Mouse (Mus musculus) G1E-ER4 (cell line): ENCODE data around the gene Sult5a1. TPM values are rescaled to one million over a fixed set of nuclear protein-coding genes. Genes with fewer than 3 reads are reported as not detected.

Source experiments
- GATA1 ChIP-seq: IDR thresholded peaks from one replicate; pipeline ENCODE4 v1.8.0; 2012; ENCODE audit warnings: low read length, inconsistent platforms
- polyA plus RNA-seq: library from polyadenylated mRNA; stranded (reverse); fragments of >175 nt; gene quantifications from 2 replicates; pipeline ENCODE4 v1.2.3, GENCODE M21; 2012

Gene Sult5a1
- polyA plus RNA-seq, 1 experiment, result not detected

GRCm38 (mm10) chr8:123141741-123142462 lies 16.2 kb downstream of the Sult5a1 start:
- TF ChIP-seq GATA1, result no peak

DNA sequence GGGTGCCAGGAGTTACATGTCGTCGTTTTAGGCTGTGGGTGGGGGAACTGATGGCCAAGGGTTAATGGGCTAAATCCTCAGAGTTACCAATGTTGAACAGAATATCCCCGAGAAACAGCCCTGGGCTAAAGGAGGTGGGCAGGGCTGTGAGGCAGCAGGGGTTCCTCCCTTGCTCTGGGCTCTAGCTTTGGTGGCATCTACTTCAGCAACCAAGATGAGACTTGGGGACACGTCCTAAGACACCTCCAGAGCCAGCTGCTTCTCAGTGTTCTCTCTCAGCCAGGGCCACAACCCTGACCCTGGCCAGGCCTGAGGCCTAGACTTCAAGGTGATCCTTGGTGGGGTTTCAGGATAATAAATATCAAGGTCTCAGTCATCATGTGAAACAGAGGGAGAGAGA lies 19.4 kb downstream of the Sult5a1 start:
- no peak for TF ChIP-seq GATA1

- TF ChIP-seq GATA1, result no peak
These were observed 20.5 kb downstream of the Sult5a1 start for GRCm38 (mm10) chr8:123137645-123138077.

DNA sequence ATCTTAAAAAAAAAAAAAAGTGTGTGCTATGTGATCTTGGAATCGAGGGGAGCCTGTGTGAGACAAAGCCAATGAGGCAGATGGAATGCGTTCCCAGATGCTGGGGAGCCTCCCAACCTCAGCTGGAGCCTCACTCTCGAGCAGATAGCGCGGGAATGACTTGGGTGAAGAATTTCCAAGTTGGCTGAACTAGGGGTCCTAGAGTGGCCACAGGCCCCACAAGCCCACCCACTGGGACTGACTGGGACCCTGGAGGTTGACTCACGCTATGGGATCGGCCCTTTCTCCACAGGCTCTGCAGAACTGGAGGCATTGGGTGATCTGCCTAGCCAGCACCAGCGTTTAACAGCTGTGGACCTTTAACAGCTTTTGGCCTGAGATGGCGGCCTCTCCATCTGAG lies 21.8 kb downstream of the Sult5a1 start:
- no peak for TF ChIP-seq GATA1

- no peak for TF ChIP-seq GATA1
These were observed 22.3 kb downstream of the Sult5a1 start for GRCm38 (mm10) chr8:123135806-123136205.

- no peak for TF ChIP-seq GATA1
These were observed 22.7 kb downstream of the Sult5a1 start for GRCm38 (mm10) chr8:123135406-123135805.

- no peak for TF ChIP-seq GATA1
These were observed 23.9 kb downstream of the Sult5a1 start for GRCm38 (mm10) chr8:123134149-123134713.

DNA sequence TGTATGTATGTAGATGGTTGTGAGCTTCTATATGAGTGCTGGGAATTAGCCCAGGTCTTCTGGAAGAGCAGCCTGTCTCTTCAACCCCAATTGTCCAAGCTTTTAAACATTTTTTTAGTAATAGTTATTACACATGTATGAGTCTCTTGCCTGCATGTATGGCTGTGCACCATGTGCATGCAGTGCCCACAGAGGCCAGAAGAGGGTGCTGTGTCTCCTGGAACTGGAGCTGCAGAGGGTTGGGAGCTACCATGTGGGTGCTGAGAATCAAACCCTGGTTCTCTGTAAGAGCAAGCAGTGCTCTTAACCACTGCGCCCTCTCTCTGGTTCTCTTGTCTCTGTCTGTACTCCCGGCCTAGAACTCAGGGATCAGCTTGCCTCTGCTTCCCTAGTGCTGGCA lies 25.2 kb downstream of the Sult5a1 start:
- TF ChIP-seq GATA1, result no peak

DNA sequence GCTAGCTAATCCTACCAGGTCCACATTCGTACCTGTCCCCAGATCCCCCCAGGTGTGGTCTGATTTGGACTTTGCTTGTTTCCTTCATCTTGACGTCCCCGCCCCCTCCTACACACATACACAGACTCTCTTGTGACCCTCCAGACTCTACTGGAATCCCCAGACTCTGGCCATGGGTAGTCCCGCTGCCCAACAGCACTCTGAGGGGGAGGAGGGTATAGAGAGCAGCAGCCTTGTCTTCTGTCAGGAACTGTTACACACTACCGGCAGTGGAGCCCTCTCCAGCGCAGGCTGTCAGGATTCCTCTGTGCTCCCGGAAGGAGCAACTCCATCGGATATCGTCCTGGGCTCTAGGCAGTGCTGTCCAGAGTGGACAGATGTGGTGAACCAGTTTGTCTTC lies 27.1 kb downstream of the Sult5a1 start:
- TF ChIP-seq GATA1, result no peak

DNA sequence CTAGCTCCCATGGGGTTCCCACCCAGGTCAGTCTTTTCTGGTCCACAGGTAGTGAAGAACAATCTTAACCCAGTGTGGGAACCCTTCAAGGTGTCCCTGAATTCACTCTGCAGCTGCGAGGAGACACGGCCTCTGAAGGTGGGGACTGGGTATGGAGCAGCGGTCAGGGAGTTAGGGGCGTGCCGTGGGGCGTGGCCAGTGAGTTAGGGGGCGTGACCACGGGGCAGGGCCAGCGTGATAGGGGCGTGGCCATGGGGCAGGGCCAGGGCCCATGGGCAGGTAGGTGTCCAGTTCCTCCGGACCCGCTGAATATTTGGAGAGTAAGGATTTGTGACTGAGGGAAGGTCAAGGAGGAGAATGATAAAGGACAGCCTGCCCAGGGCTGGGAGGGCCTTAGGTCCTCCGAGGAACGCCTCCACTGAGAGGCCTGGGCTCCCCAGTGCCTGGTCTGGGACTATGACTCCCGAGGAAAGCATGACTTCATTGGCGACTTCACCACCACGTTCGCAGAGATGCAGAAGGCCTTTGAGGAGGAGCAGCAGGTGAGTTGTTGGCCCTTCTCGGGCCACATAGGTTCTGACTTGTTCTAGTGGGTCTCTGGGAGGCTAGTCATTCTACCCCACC lies 31.8 kb downstream of the Sult5a1 start:
- no peak for TF ChIP-seq GATA1

DNA sequence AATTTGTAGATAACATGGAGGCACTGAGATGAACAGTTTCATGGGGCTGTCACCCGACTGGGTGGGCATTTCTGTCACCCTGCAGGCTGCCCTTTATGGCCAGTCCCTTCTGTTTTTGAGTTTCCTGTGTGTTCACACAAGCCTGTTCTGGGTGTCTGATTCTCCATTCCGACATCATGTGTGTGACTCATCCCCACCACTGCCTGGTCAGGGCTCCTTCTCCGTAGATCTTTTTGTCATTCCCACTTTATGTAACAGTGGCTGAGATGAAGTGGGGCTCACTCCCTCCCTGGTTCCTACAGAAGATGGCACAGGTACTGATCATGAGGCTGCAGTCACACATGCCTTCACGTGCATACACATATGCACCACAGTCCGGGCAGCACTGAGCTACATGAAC lies 35.4 kb downstream of the Sult5a1 start:
- no peak for TF ChIP-seq GATA1

GRCm38 (mm10) chr8:123122059-123122458 lies 36.1 kb downstream of the Sult5a1 start:
- no peak for TF ChIP-seq GATA1

DNA sequence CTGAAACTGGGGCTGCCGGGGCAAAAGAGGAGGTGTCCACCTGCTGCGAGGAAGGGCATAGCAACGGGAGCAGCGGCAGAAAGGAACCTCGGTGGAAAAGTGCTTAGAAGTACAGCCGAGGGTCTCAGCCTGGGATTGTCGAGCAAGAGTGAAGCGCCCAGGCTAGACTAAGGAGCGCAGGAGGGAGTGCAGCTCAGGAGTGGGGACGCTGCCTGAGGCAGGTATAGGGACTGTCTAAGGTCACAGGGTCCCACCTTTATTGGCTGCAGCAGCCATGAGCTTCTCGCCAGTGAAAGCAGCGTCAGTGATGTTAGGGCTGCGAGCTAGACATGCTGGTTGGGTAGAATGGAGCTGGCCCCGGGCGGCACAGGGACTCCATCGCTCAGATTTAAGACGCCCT lies 40.4 kb downstream of the Sult5a1 start:
- no peak for TF ChIP-seq GATA1

- TF ChIP-seq GATA1, result no peak
These were observed 40.9 kb downstream of the Sult5a1 start, which contains the start of gene Cpne7 for GRCm38 (mm10) chr8:123117127-123117731. Cpne7 (plus strand) TSS chr8:123117374.

- TF ChIP-seq GATA1, result no peak
These were observed 43.5 kb downstream of the Sult5a1 start for GRCm38 (mm10) chr8:123114644-123115043.

DNA sequence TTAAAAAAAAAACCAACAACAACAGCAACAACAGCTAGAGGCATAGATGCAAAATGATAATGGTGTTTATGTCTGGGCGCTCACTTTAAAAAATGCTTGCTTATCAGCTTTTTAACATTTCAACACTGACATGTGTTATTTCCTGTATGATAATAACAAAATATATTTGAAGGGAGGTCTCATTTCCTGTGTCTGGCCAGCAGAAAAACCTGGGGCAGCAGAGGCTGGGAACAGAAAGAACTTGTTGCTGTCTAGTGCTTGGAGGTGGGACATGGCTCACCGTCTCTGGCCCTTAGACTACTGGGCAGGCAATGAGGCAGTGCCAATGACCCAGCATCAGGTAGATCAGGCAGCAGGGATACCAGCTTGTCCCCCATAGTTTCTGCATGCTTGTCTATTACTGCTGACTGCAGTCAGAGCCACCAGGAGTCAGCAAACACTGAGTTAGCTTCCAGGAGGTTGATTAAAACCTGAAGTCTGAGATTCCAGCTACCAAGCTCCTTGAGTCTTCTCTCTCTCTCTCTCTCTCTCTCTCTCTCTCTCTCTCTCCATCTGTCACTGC lies 44.1 kb downstream of the Sult5a1 start:
- TF ChIP-seq GATA1, result peak; percentile 49
